Mouse (Mus musculus): ENCODE measurements around the gene Afap1l2. TPM values are rescaled to one million over a fixed set of nuclear protein-coding genes. Genes with fewer than 3 reads are reported as not detected.

The Afap1l2 gene
- total and polyA plus RNA-seq, 2 experiments from 2014 or later, result 2.3 to 2.7 TPM

DNA sequence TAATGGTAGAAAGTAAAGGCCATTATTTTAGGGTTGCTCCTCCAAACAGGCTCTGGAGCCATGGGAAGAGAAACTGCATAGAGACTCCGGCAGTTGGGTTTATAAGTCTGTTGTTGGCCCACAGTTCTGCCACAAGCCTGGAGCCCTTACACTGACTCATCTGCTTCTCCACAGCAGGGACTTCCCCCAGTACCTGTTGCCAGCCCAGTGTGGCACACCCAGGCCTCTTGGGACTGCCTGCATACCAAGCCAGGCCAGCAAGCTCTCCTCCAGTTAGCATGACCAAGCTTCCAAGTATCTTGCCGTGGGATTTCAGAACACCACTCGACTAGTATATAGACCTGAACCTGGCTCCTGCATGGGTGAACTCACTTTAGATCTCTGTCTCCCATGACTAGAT is 6.8 kb upstream of the Afap1l2 start:
- ATAC-seq (ENCODE audit: insufficient read depth, low read depth), result no peak
- Histone ChIP-seq H3K27ac (ENCODE audit: low read depth) (no peak overlapping the region), H3K4me3 (ENCODE audit: low read depth, low read length) (no peak overlapping the region), H3K9ac (replicated peaks; ENCODE audit: low read depth, low read length) (no peak overlapping the region), H3K4me2 (ENCODE audit: low read depth, low read length) (no peak overlapping the region), H3K27me3 (ENCODE audit: control insufficient read depth, insufficient read depth, low read length) (no peaks in the 10 kb centered on the region), H3K4me1 (ENCODE audit: control insufficient read depth, insufficient read depth) (0 out of 2 replicates have a peak, but pooled peaks cover 5% of the 10 kb centered on the region), H3K9me3 (replicated peaks; ENCODE audit: control insufficient read depth, low read length) (no peaks in the 10 kb centered on the region), H3K36me3 (replicated peaks; ENCODE audit: control insufficient read depth, insufficient read depth, low read length) (no peaks in the 10 kb centered on the region)
- whole genome bisulfite sequencing, result 79% methylated on average over 3 of the region's 3 CpGs
- no peak for TF ChIP-seq EP300 (IDR thresholded peaks at IDR 0.05; ENCODE audit: low read depth)
- no peak for TF ChIP-seq CTCF (IDR thresholded peaks at IDR 0.05; ENCODE audit: low read depth)
- DNase-seq (ENCODE audit: low spot score), result no peak

GRCm38 (mm10) chr19:57013271-57013677 is 5.2 kb upstream of the Afap1l2 start:
- no peak for DNase-seq (ENCODE audit: low spot score)
- H3K9me3 ChIP-seq (replicated peaks; ENCODE audit: control insufficient read depth, low read length), result no peaks in the 10 kb centered on the region
- H3K4me3 ChIP-seq (ENCODE audit: low read depth, low read length), result no peak overlapping the region
- H3K9ac ChIP-seq (replicated peaks; ENCODE audit: low read depth, low read length), result no peak overlapping the region
- no peak overlapping the region for H3K4me2 ChIP-seq (ENCODE audit: low read depth, low read length)
- no peaks in the 10 kb centered on the region for H3K36me3 ChIP-seq (replicated peaks; ENCODE audit: control insufficient read depth, insufficient read depth, low read length)
- no peak overlapping the region for H3K27ac ChIP-seq (ENCODE audit: low read depth)
- 60% methylated on average over 6 of the region's 6 CpGs for WGBS
- 0 out of 2 replicates have a peak, but pooled peaks cover 6% of the 10 kb centered on the region for H3K4me1 ChIP-seq (ENCODE audit: control insufficient read depth, insufficient read depth)
- H3K27me3 ChIP-seq (ENCODE audit: control insufficient read depth, insufficient read depth, low read length), result peaks cover 9% of the 10 kb centered on the region; the same call in 1 of the 2 replicates
- TF ChIP-seq CTCF (IDR thresholded peaks at IDR 0.05; ENCODE audit: low read depth), result no peak
- no peak for ATAC-seq (ENCODE audit: insufficient read depth, low read depth)

DNA sequence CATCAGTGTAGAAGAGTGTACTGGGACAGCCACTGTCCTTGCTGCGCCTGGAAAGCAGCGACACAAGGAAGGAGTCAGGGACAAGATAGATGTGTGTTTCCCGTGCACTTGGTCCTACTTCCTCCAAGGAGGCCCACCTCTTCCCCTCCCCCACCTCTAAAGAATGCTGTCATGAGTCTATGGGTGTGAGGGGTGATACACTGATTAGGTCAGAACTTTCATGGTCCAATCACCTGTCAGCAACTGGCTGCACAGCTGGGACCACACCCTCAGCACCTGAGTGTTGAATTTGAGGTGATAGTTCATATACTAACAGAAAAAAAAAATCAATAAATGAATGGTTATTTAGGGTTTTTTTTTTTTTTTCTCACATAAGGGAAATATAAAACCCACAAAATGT is 4.0 kb upstream of the Afap1l2 start:
- no peak for TF ChIP-seq EP300 (IDR thresholded peaks at IDR 0.05; ENCODE audit: low read depth)
- no peak for TF ChIP-seq CTCF (IDR thresholded peaks at IDR 0.05; ENCODE audit: low read depth)

DNA sequence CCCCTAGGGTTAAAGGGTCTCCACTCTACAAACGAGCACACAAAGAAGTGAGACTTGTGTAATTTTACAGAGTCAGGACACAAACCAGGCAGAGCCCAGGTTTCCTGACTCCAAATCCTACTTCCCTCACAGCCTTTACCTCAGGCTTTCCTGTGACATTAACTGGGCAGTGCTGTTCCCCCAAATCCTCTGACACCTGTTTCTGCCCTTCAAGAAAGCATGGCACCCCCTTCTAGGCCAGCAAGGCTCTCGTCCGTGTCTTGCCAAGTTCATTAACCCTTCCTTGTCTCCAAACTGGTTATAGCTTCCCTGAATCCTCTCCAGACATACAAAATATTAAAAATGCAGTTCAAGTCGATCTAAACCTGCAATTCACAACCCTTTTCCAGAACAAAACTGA is 2.0 kb upstream of the Afap1l2 start:
- Histone ChIP-seq H3K4me1 (ENCODE audit: control insufficient read depth, insufficient read depth) (peaks cover 9% of the 10 kb centered on the region), H3K9ac (replicated peaks; ENCODE audit: low read depth, low read length) (no peak overlapping the region), H3K27me3 (ENCODE audit: control insufficient read depth, insufficient read depth, low read length) (peaks cover 26% of the 10 kb centered on the region), H3K27ac (ENCODE audit: low read depth) (no peak overlapping the region), H3K9me3 (replicated peaks; ENCODE audit: control insufficient read depth, low read length) (no peaks in the 10 kb centered on the region), H3K4me2 (ENCODE audit: low read depth, low read length) (no peak overlapping the region), H3K4me3 (ENCODE audit: low read depth, low read length) (no peak overlapping the region), H3K36me3 (replicated peaks; ENCODE audit: control insufficient read depth, insufficient read depth, low read length) (no peaks in the 10 kb centered on the region)
- ATAC-seq (ENCODE audit: insufficient read depth, low read depth), result no peak
- DNase-seq (ENCODE audit: low spot score), result no peak
- WGBS, result 51% methylated on average over 4 of the region's 4 CpGs
- no peak for TF ChIP-seq CTCF (IDR thresholded peaks at IDR 0.05; ENCODE audit: low read depth)
- TF ChIP-seq EP300 (IDR thresholded peaks at IDR 0.05; ENCODE audit: low read depth), result no peak

More for the DNA sequence above, 4.0 kb upstream of the Afap1l2 start:
- ATAC-seq (ENCODE audit: insufficient read depth, low read depth), result no peak
- Histone ChIP-seq H3K4me1 (ENCODE audit: control insufficient read depth, insufficient read depth) (peaks cover 12% of the 10 kb centered on the region; the same call in 1 of the 2 replicates), H3K4me3 (ENCODE audit: low read depth, low read length) (no peak overlapping the region), H3K27ac (ENCODE audit: low read depth) (no peak overlapping the region), H3K9ac (replicated peaks; ENCODE audit: low read depth, low read length) (no peak overlapping the region), H3K4me2 (ENCODE audit: low read depth, low read length) (no peak overlapping the region), H3K36me3 (replicated peaks; ENCODE audit: control insufficient read depth, insufficient read depth, low read length) (no peaks in the 10 kb centered on the region), H3K27me3 (ENCODE audit: control insufficient read depth, insufficient read depth, low read length) (peaks cover 21% of the 10 kb centered on the region), H3K9me3 (replicated peaks; ENCODE audit: control insufficient read depth, low read length) (no peaks in the 10 kb centered on the region)
- DNase-seq (ENCODE audit: low spot score), result no peak
- 66% methylated on average over 3 of the region's 3 CpGs for WGBS

- Histone ChIP-seq H3K4me2 (ENCODE audit: low read depth, low read length) (no peak overlapping the region), H3K4me3 (ENCODE audit: low read depth, low read length) (no peak overlapping the region), H3K9ac (replicated peaks; ENCODE audit: low read depth, low read length) (no peak overlapping the region), H3K9me3 (replicated peaks; ENCODE audit: control insufficient read depth, low read length) (no peaks in the 10 kb centered on the region), H3K4me1 (ENCODE audit: control insufficient read depth, insufficient read depth) (peaks cover 9% of the 10 kb centered on the region), H3K36me3 (replicated peaks; ENCODE audit: control insufficient read depth, insufficient read depth, low read length) (no peaks in the 10 kb centered on the region), H3K27ac (ENCODE audit: low read depth) (no peak overlapping the region), H3K27me3 (ENCODE audit: control insufficient read depth, insufficient read depth, low read length) (peaks cover 26% of the 10 kb centered on the region)
- DNase-seq (ENCODE audit: low spot score) (no peak), ATAC-seq (ENCODE audit: insufficient read depth, low read depth) (no peak)
- 75% methylated on average over 4 of the region's 4 CpGs for WGBS
- no peak for TF ChIP-seq EP300 (IDR thresholded peaks at IDR 0.05; ENCODE audit: low read depth)
- no peak for TF ChIP-seq CTCF (IDR thresholded peaks at IDR 0.05; ENCODE audit: low read depth)
Measured at GRCm38 (mm10) chr19:57009653-57010052, 1.6 kb upstream of the Afap1l2 start.

- H3K27ac ChIP-seq (ENCODE audit: low read depth), result no peak overlapping the region
- H3K9ac ChIP-seq (replicated peaks; ENCODE audit: low read depth, low read length), result no peak overlapping the region
- 70% methylated on average over 16 of the region's 16 CpGs for WGBS
- peak overlapping the region; percentile 58 for H3K4me3 ChIP-seq (ENCODE audit: low read depth, low read length)
- DNase-seq (ENCODE audit: low spot score), result no peak
- TF ChIP-seq CTCF (IDR thresholded peaks at IDR 0.05; ENCODE audit: low read depth) (0 out of 2 replicates have a peak, but pooled peaks have one; percentile 2), EP300 (IDR thresholded peaks at IDR 0.05; ENCODE audit: low read depth) (no peak)
- H3K36me3 ChIP-seq (replicated peaks; ENCODE audit: control insufficient read depth, insufficient read depth, low read length), result no peaks in the 10 kb centered on the region
- H3K9me3 ChIP-seq (replicated peaks; ENCODE audit: control insufficient read depth, low read length), result no peaks in the 10 kb centered on the region
- H3K27me3 ChIP-seq (ENCODE audit: control insufficient read depth, insufficient read depth, low read length), result peaks cover 26% of the 10 kb centered on the region
- peak overlapping the region; percentile 82 for H3K4me2 ChIP-seq (ENCODE audit: low read depth, low read length)
- ATAC-seq (ENCODE audit: insufficient read depth, low read depth), result no peak
- H3K4me1 ChIP-seq (ENCODE audit: control insufficient read depth, insufficient read depth), result peaks cover 9% of the 10 kb centered on the region
Measured at GRCm38 (mm10) chr19:57007291-57007690, 737 bp downstream of the Afap1l2 start.

All from heart, postnatal 0 days (tissue).